ENCODE assay signal across 17 mouse cellular contexts in genomic region chr13:102411840-102412239, GRCm38 (mm10).
"Had no signal": no experiment of that assay in that cellular context is flagged by ENCODE, and none has a peak within 500 bp of the region (broad histone marks: within the 10 kb centered on the region; RNA-seq: fewer than 3 reads in every experiment).

No protein-coding gene starts in this region.

- H3K4me3 ChIP-seq: kidney, embryonic 15.5 days; limb, embryonic 12.5 days; limb, embryonic 15.5 days; midbrain, embryonic 12.5 days; midbrain, embryonic 15.5 days; neural tube, embryonic 13.5 days had no signal

- H3K4me1 ChIP-seq: kidney, embryonic 15.5 days; limb, embryonic 12.5 days; limb, embryonic 15.5 days; midbrain, embryonic 12.5 days; midbrain, embryonic 15.5 days; neural tube, embryonic 13.5 days had no signal

- H3K27ac ChIP-seq: kidney, embryonic 15.5 days; limb, embryonic 12.5 days; limb, embryonic 15.5 days; liver, embryonic 14.5 days; macrophage; midbrain, embryonic 12.5 days; midbrain, embryonic 15.5 days; neural tube, embryonic 13.5 days had no signal

- DNase-seq: kidney, postnatal 10 days; kidney, postnatal 36 days; left cerebral cortex, postnatal 4 days; liver, postnatal 0 days; lung, embryonic 14.5 days; retina, postnatal 1 day; right cerebral cortex, postnatal 25 days; thymus, adult 18-20 months; thymus, postnatal 36 days had no signal

- H3K27me3 ChIP-seq: kidney, embryonic 15.5 days; limb, embryonic 12.5 days; limb, embryonic 15.5 days; midbrain, embryonic 12.5 days; midbrain, embryonic 15.5 days; neural tube, embryonic 13.5 days had no signal
